Mouse (Mus musculus) stomach, embryonic 16.5 days (tissue): ENCODE data around the gene Rpl13a. TPM values are rescaled to one million over a fixed set of nuclear protein-coding genes. Genes with fewer than 3 reads are reported as not detected.
A peak's percentile ranks its signal among the peaks of the same experiment; 100 is the strongest.
"Not testable (repeated sequence)": the region's sequence is repeated elsewhere in the genome, so short reads cannot be mapped to it uniquely, and the experiment has no call there.

Experiments used
- ATAC-seq: fragments of 200-750 bp; cut with Nextera tagmentation; 2 replicates; pipeline ENCODE4 v1.8.0; 2017; ENCODE audit warnings: moderate number of reproducible peaks, moderate TSS enrichment; ENCODE audit not compliant: insufficient read depth, low FRiP score
- H3K27ac ChIP-seq: fragments of 300-500 bp; sonication (generic); 2 replicates; pipeline ENCODE4 v1.5.1; 2014; ENCODE audit warnings: low read length
- H3K27me3 ChIP-seq: fragments of 300-500 bp; sonication (generic); 2 replicates; pipeline ENCODE4 v1.6.1; 2014; ENCODE audit warnings: low read length, control low read depth, mixed read lengths; ENCODE audit not compliant: control insufficient read depth, insufficient read depth
- H3K36me3 ChIP-seq: fragments of 300-500 bp; sonication (generic); 2 replicates; pipeline ENCODE4 v1.6.1; 2014; ENCODE audit warnings: low read length; ENCODE audit not compliant: control insufficient read depth, insufficient read depth
- H3K4me1 ChIP-seq: fragments of 300-500 bp; sonication (generic); 2 replicates; pipeline ENCODE4 v1.6.1; 2014; ENCODE audit warnings: low read length, control low read depth, mixed read lengths; ENCODE audit not compliant: control insufficient read depth, insufficient read depth
- H3K4me2 ChIP-seq: fragments of 300-500 bp; sonication (generic); 2 replicates; pipeline ENCODE4 v1.6.1; 2014; ENCODE audit warnings: low read depth, low read length, mixed read lengths
- H3K4me3 ChIP-seq: fragments of 300-500 bp; sonication (generic); replicated peaks from 2 replicates; pipeline ENCODE4 v1.5.1; 2014; ENCODE audit warnings: mild to moderate bottlenecking, low read length
- H3K9ac ChIP-seq: fragments of 300-500 bp; sonication (generic); 2 replicates; pipeline ENCODE4 v1.6.1; 2014; ENCODE audit warnings: low read length
- H3K9me3 ChIP-seq: fragments of 300-500 bp; sonication (generic); replicated peaks from 2 replicates; pipeline ENCODE4 v1.6.1; 2016; ENCODE audit warnings: low read length, control low read depth; ENCODE audit not compliant: control insufficient read depth
- WGBS: fragments of 180-500 bp; shearing (Covaris S2); extraction: QIAGEN DNeasy Blood & Tissue Kit; methylation state at CpG from one replicate; pipeline ENCODE4 v1.1.7; 2014; 5-methylcytosine and 5-hydroxymethylcytosine counted together
- polyA plus RNA-seq: library from polyadenylated mRNA; unstranded; fragments of >200 nt; fragmentation: Nextera tagmentation; extraction: Ambion mirVana; gene quantifications from 2 replicates; pipeline ENCODE4 v1.2.1, GENCODE M21; 2015

Rpl13a gene
- 1,102 and 1,332 TPM in 2 replicates for polyA plus RNA-seq

- under 1% methylated on average over 48 of the region's 48 CpGs for WGBS
- peak within 1 kb of the TSS; percentile 99 for H3K9ac ChIP-seq
- H3K36me3 ChIP-seq = peaks cover 15% of the 10 kb centered on the region
- H3K4me2 ChIP-seq = peak within 1 kb of the TSS; percentile 69
- peak; percentile 94 for ATAC-seq
- H3K4me1 ChIP-seq = peaks cover 24% of the 10 kb centered on the region
- H3K9me3 ChIP-seq = peaks cover 4% of the 10 kb centered on the region; the same call in 1 of the 2 replicates
- H3K27ac ChIP-seq = peak within 1 kb of the TSS; percentile 84
- H3K4me3 ChIP-seq = peak within 1 kb of the TSS; percentile 62
- no peaks in the 10 kb centered on the region for H3K27me3 ChIP-seq
These were observed at the start of gene Rpl13a for GRCm38 (mm10) chr7:45128624-45129246. Gene Rpl13a, minus strand, starts transcription at chr7:45128761.

DNA sequence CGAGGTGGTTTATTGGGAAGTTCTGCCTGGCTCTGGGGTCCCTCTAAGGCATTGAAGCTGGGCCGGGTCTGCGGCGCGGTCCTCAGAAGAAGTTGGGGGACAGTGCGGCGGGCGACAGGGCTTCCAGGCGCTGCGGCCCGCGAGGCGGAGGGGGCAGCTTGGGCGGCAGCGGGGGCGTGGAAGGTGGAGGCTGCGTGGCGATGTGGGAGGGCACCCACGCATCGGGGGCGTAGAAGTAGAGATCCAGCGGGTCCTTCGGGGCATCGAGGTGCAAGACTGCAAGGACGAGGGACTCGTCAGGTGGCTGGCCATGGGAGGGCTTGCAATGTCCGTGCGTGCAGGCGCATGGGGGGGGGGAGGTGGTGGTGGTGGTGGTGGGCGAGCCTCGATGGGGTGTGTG lies 47.8 kb upstream of the Rpl13a start:
- H3K9me3 ChIP-seq = no peaks in the 10 kb centered on the region; the same call in 1 of the 2 replicates
- ATAC-seq = no peak
- peaks cover 75% of the 10 kb centered on the region for H3K27me3 ChIP-seq

DNA sequence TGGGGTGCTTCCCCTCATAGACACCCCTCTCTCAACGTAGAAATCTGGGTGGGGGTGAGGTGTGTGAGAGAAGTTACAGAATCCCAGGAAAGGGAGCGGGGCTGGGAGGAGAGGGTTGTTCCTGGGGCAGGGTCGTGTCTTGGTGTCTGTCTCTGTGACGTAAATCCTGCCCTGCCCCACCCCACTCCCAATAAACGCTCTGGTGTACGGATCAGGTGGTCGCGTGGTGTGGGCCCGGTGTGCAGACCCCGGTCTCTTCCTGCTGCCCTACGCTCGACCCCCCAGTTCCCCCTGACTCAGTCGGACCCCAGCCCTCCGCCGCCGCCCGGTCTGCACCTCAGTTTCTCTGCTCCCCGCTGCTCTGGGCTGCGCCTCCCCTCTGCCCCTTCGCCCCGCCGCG lies 47.4 kb upstream of the Rpl13a start:
- WGBS = 2% methylated on average over 23 of the region's 23 CpGs
- H3K9me3 ChIP-seq = no peaks in the 10 kb centered on the region; the same call in 1 of the 2 replicates
- peaks cover 71% of the 10 kb centered on the region for H3K27me3 ChIP-seq
- no peaks in the 10 kb centered on the region for H3K36me3 ChIP-seq
- no peak overlapping the region; the same call in 1 of the 2 replicates for H3K4me3 ChIP-seq
- no peak overlapping the region for H3K9ac ChIP-seq
- no peak for ATAC-seq
- H3K4me2 ChIP-seq = 0 out of 2 replicates have a peak overlapping the region, but pooled peaks have one; percentile 32
- H3K4me1 ChIP-seq = peaks cover 10% of the 10 kb centered on the region; the same call in 1 of the 2 replicates
- H3K27ac ChIP-seq = no peak overlapping the region

More for the DNA sequence above, 47.8 kb upstream of the Rpl13a start:
- Histone ChIP-seq H3K4me3 (no peak overlapping the region; the same call in 1 of the 2 replicates), H3K4me1 (peaks cover 10% of the 10 kb centered on the region; the same call in 1 of the 2 replicates), H3K9ac (no peak overlapping the region), H3K4me2 (peak overlapping the region; percentile 32; the same call in 1 of the 2 replicates), H3K27ac (no peak overlapping the region), H3K36me3 (no peaks in the 10 kb centered on the region)
- WGBS = 3% methylated on average over 29 of the region's 31 CpGs

GRCm38 (mm10) chr7:45175398-45175797 lies 46.8 kb upstream of the Rpl13a start:
- WGBS = 6% methylated on average over 13 of the region's 13 CpGs
- Histone ChIP-seq H3K9me3 (peaks cover under 1% of the 10 kb centered on the region; the same call in 1 of the 2 replicates), H3K4me3 (no peak overlapping the region), H3K4me2 (no peak overlapping the region), H3K27me3 (peaks cover 70% of the 10 kb centered on the region), H3K36me3 (no peaks in the 10 kb centered on the region), H3K4me1 (peaks cover 10% of the 10 kb centered on the region; the same call in 1 of the 2 replicates), H3K9ac (no peak overlapping the region), H3K27ac (no peak overlapping the region)
- ATAC-seq = no peak

DNA sequence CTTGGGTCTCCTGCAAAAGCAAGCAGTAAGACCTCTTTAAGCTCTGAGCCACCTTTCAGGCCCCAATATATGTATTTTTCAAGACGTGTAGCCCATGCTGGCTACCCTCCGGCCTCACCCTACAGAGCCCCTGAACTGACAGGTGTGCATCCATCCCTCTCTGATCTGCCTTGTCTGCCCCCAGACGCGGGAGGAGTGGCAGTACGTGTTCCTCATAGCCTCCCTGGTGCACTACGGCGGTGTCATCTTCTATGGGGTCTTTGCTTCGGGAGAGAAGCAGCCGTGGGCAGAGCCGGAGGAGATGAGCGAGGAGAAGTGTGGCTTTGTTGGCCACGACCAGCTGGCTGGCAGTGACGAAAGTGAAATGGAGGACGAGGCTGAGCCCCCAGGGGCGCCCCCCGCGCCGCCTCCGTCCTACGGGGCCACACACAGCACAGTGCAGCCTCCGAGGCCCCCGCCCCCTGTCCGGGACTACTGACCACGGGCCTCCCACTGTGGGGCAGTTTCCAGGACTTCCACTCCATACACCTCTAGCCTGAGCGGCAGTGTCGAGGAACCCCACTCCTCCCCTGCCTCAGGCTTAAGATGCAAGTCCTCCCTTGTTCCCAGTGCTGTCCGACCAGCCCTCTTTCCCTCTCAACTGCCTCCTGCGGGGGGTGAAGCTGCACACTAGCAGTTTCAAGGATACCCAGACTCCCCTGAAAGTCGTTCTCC lies 46.2 kb upstream of the Rpl13a start:
- Histone ChIP-seq H3K27ac (no peak overlapping the region), H3K27me3 (peaks cover 68% of the 10 kb centered on the region), H3K4me3 (no peak overlapping the region), H3K36me3 (no peaks in the 10 kb centered on the region), H3K9ac (no peak overlapping the region; the same call in 1 of the 2 replicates), H3K4me2 (no peak overlapping the region), H3K4me1 (peaks cover 10% of the 10 kb centered on the region; the same call in 1 of the 2 replicates), H3K9me3 (peaks cover 7% of the 10 kb centered on the region)
- ATAC-seq = no peak
- 5% methylated on average over 29 of the region's 29 CpGs for WGBS

- peaks cover 10% of the 10 kb centered on the region; the same call in 1 of the 2 replicates for H3K4me1 ChIP-seq
- not testable (repeated sequence) for H3K9ac ChIP-seq, H3K4me2 ChIP-seq, H3K27ac ChIP-seq, H3K36me3 ChIP-seq, H3K4me3 ChIP-seq, ATAC-seq
- H3K27me3 ChIP-seq = peaks cover 68% of the 10 kb centered on the region
- peaks cover 16% of the 10 kb centered on the region for H3K9me3 ChIP-seq
- WGBS = 54% methylated on average over 1 of the region's 1 CpGs
These were observed 45.2 kb upstream of the Rpl13a start for GRCm38 (mm10) chr7:45173772-45174171.

- H3K27ac ChIP-seq = no peak overlapping the region
- no peak overlapping the region for H3K4me3 ChIP-seq
- WGBS = 57% methylated on average over 7 of the region's 7 CpGs
- H3K4me1 ChIP-seq = peaks cover 10% of the 10 kb centered on the region; the same call in 1 of the 2 replicates
- H3K9ac ChIP-seq = no peak overlapping the region
- H3K27me3 ChIP-seq = peaks cover 68% of the 10 kb centered on the region
- no peak for ATAC-seq
- H3K36me3 ChIP-seq = no peaks in the 10 kb centered on the region
- H3K9me3 ChIP-seq = peaks cover 19% of the 10 kb centered on the region
- H3K4me2 ChIP-seq = no peak overlapping the region
These were observed 44.4 kb upstream of the Rpl13a start for GRCm38 (mm10) chr7:45172974-45173373.

- H3K9ac ChIP-seq = no peak overlapping the region
- peaks cover 65% of the 10 kb centered on the region for H3K27me3 ChIP-seq
- H3K4me1 ChIP-seq = no peaks in the 10 kb centered on the region
- H3K9me3 ChIP-seq = peaks cover 19% of the 10 kb centered on the region
- 86% methylated on average over 3 of the region's 3 CpGs for WGBS
- no peak overlapping the region for H3K4me3 ChIP-seq
- H3K36me3 ChIP-seq = no peaks in the 10 kb centered on the region
- no peak for ATAC-seq
- H3K27ac ChIP-seq = no peak overlapping the region
- H3K4me2 ChIP-seq = no peak overlapping the region
These were observed 40.9 kb upstream of the Rpl13a start for GRCm38 (mm10) chr7:45169495-45169894.

DNA sequence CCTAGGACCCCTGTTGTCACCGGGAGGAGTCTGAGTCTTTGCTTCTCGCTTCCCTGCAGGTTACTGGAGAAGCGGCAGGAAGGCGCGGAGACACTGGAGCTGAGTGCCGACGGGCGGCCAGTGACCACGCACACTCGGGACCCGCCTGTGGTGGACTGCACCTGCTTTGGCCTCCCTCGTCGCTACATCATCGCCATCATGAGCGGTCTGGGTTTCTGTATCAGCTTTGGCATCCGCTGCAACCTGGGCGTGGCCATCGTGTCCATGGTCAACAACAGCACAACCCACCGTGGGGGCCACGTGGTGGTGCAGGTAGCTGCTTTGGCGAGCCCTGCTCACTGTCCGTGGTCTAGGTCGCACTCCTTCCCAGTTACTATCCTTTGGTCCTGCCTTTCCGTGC lies 40.1 kb upstream of the Rpl13a start:
- 6% methylated on average over 24 of the region's 24 CpGs for WGBS
- no peak overlapping the region for H3K9ac ChIP-seq
- H3K4me1 ChIP-seq = no peaks in the 10 kb centered on the region
- peaks cover 19% of the 10 kb centered on the region for H3K9me3 ChIP-seq
- H3K36me3 ChIP-seq = no peaks in the 10 kb centered on the region
- no peak overlapping the region for H3K4me3 ChIP-seq
- no peak overlapping the region for H3K27ac ChIP-seq
- no peak for ATAC-seq
- H3K27me3 ChIP-seq = peaks cover 69% of the 10 kb centered on the region
- no peak overlapping the region for H3K4me2 ChIP-seq
